Mouse (Mus musculus) T-cell, adult 66 days (primary cell): ENCODE measurements around the gene Vps26c. TPM values are rescaled to one million over a fixed set of nuclear protein-coding genes. Genes with fewer than 3 reads are reported as not detected.

Experiments used
- total RNA-seq, 2 experiments: library from RNA; stranded (reverse); gene quantifications; 3 replicates in 1 of 2; 4 replicates in 1 of 2; pipeline ENCODE4 v1.2.4; 2023

Vps26c gene
- 10 to 100 TPM; 34.1 to 39.8 TPM for total RNA-seq

GRCm38 (mm10) chr16:94526344-94527151 lies at the start of gene Vps26c:
Gene Vps26c (minus strand): TSS chr16:94526830.

GRCm38 (mm10) chr16:94569229-94570176 lies 42.9 kb upstream of the Vps26c start, which contains the start of gene Dyrk1a:
Gene Dyrk1a (plus strand): TSS chr16:94570010.

Other genes with a start within 250 kb of the Vps26c start
- 10 to 100 TPM; 46.6 to 57.9 TPM for gene Hlcs, start 213.3 kb downstream of the Vps26c start, total RNA-seq
- not detected for gene Ripply3, start 198.4 kb downstream of the Vps26c start, total RNA-seq
- gene Ttc3, start 156.2 kb downstream of the Vps26c start, total RNA-seq = 100 to 1,000 TPM; 173 to 183 TPM
- gene Pigp, start 155.0 kb downstream of the Vps26c start, total RNA-seq = 10 to 100 TPM; 38.1 to 46.8 TPM
- 100 to 1,000 TPM; 123 to 133 TPM for gene Dyrk1a, start 43.2 kb upstream of the Vps26c start, total RNA-seq